Mouse (Mus musculus): Measurements from ENCODE around the gene Mx1. TPM values are rescaled to one million over a fixed set of nuclear protein-coding genes. Genes with fewer than 3 reads are reported as not detected.

Gene Mx1
- total and polyA plus RNA-seq, 2 experiments from 2014 or later = 0.22 to 0.80 TPM

- ATAC-seq (ENCODE audit: insufficient read depth, low read depth) (no peak), DNase-seq (ENCODE audit: low spot score) (no peak)
- H3K27ac ChIP-seq (ENCODE audit: low read depth) = no peak overlapping the region
- H3K27me3 ChIP-seq (ENCODE audit: control insufficient read depth, insufficient read depth, low read length) = no peaks in the 10 kb centered on the region
- H3K9me3 ChIP-seq (replicated peaks; ENCODE audit: control insufficient read depth, low read length) = no peaks in the 10 kb centered on the region
- H3K4me1 ChIP-seq (ENCODE audit: control insufficient read depth, insufficient read depth) = no peaks in the 10 kb centered on the region
- H3K4me3 ChIP-seq (ENCODE audit: low read depth, low read length) = no peak overlapping the region
- H3K36me3 ChIP-seq (replicated peaks; ENCODE audit: control insufficient read depth, insufficient read depth, low read length) = no peaks in the 10 kb centered on the region
- TF ChIP-seq CTCF (IDR thresholded peaks at IDR 0.05; ENCODE audit: low read depth) = no peak
- no peak for TF ChIP-seq EP300 (IDR thresholded peaks at IDR 0.05; ENCODE audit: low read depth)
- H3K9ac ChIP-seq (replicated peaks; ENCODE audit: low read depth, low read length) = no peak overlapping the region
- WGBS = 78% methylated on average over 4 of the region's 4 CpGs
- no peak overlapping the region for H3K4me2 ChIP-seq (ENCODE audit: low read depth, low read length)
Measured at GRCm38 (mm10) chr16:97467993-97468791, 5.5 kb upstream of the Mx1 start.

GRCm38 (mm10) chr16:97467472-97467871 lies 4.8 kb upstream of the Mx1 start:
- ATAC-seq (ENCODE audit: insufficient read depth, low read depth) (no peak), DNase-seq (ENCODE audit: low spot score) (no peak)
- H3K4me3 ChIP-seq (ENCODE audit: low read depth, low read length) = no peak overlapping the region
- no peak overlapping the region for H3K27ac ChIP-seq (ENCODE audit: low read depth)
- no peak overlapping the region for H3K9ac ChIP-seq (replicated peaks; ENCODE audit: low read depth, low read length)
- no peaks in the 10 kb centered on the region for H3K4me1 ChIP-seq (ENCODE audit: control insufficient read depth, insufficient read depth)
- H3K9me3 ChIP-seq (replicated peaks; ENCODE audit: control insufficient read depth, low read length) = no peaks in the 10 kb centered on the region
- 64% methylated on average over 3 of the region's 3 CpGs for WGBS
- no peak overlapping the region for H3K4me2 ChIP-seq (ENCODE audit: low read depth, low read length)
- no peaks in the 10 kb centered on the region for H3K27me3 ChIP-seq (ENCODE audit: control insufficient read depth, insufficient read depth, low read length)
- TF ChIP-seq EP300 (IDR thresholded peaks at IDR 0.05; ENCODE audit: low read depth) (no peak), CTCF (IDR thresholded peaks at IDR 0.05; ENCODE audit: low read depth) (no peak)
- no peaks in the 10 kb centered on the region for H3K36me3 ChIP-seq (replicated peaks; ENCODE audit: control insufficient read depth, insufficient read depth, low read length)

- no peak for ATAC-seq (ENCODE audit: insufficient read depth, low read depth)
- no peak overlapping the region for H3K9ac ChIP-seq (replicated peaks; ENCODE audit: low read depth, low read length)
- H3K36me3 ChIP-seq (replicated peaks; ENCODE audit: control insufficient read depth, insufficient read depth, low read length) = no peaks in the 10 kb centered on the region
- no peaks in the 10 kb centered on the region for H3K9me3 ChIP-seq (replicated peaks; ENCODE audit: control insufficient read depth, low read length)
- no peak overlapping the region for H3K4me2 ChIP-seq (ENCODE audit: low read depth, low read length)
- H3K27ac ChIP-seq (ENCODE audit: low read depth) = no peak overlapping the region
- H3K4me1 ChIP-seq (ENCODE audit: control insufficient read depth, insufficient read depth) = no peaks in the 10 kb centered on the region
- H3K4me3 ChIP-seq (ENCODE audit: low read depth, low read length) = no peak overlapping the region
- 37% methylated on average over 4 of the region's 4 CpGs for WGBS
- no peaks in the 10 kb centered on the region for H3K27me3 ChIP-seq (ENCODE audit: control insufficient read depth, insufficient read depth, low read length)
- peak; percentile 45 for DNase-seq (ENCODE audit: low spot score)
- no peak for TF ChIP-seq EP300 (IDR thresholded peaks at IDR 0.05; ENCODE audit: low read depth)
- peak; percentile 78 for TF ChIP-seq CTCF (IDR thresholded peaks at IDR 0.05; ENCODE audit: low read depth)
Measured at GRCm38 (mm10) chr16:97466182-97466957, 3.7 kb upstream of the Mx1 start.

GRCm38 (mm10) chr16:97461271-97461670 lies 1.4 kb downstream of the Mx1 start:
- no peak overlapping the region for H3K9ac ChIP-seq (replicated peaks; ENCODE audit: low read depth, low read length)
- no peak for TF ChIP-seq CTCF (IDR thresholded peaks at IDR 0.05; ENCODE audit: low read depth)
- no peak for TF ChIP-seq EP300 (IDR thresholded peaks at IDR 0.05; ENCODE audit: low read depth)
- H3K4me1 ChIP-seq (ENCODE audit: control insufficient read depth, insufficient read depth) = no peaks in the 10 kb centered on the region
- H3K27me3 ChIP-seq (ENCODE audit: control insufficient read depth, insufficient read depth, low read length) = no peaks in the 10 kb centered on the region
- no peak overlapping the region for H3K4me3 ChIP-seq (ENCODE audit: low read depth, low read length)
- no peaks in the 10 kb centered on the region for H3K36me3 ChIP-seq (replicated peaks; ENCODE audit: control insufficient read depth, insufficient read depth, low read length)
- H3K9me3 ChIP-seq (replicated peaks; ENCODE audit: control insufficient read depth, low read length) = no peaks in the 10 kb centered on the region
- WGBS = 48% methylated on average over 2 of the region's 2 CpGs
- H3K4me2 ChIP-seq (ENCODE audit: low read depth, low read length) = no peak overlapping the region
- DNase-seq (ENCODE audit: low spot score) (no peak), ATAC-seq (ENCODE audit: insufficient read depth, low read depth) (no peak)
- H3K27ac ChIP-seq (ENCODE audit: low read depth) = no peak overlapping the region

- H3K4me3 ChIP-seq (ENCODE audit: low read depth, low read length) = no peak overlapping the region
- H3K9me3 ChIP-seq (replicated peaks; ENCODE audit: control insufficient read depth, low read length) = no peaks in the 10 kb centered on the region
- no peak overlapping the region for H3K4me2 ChIP-seq (ENCODE audit: low read depth, low read length)
- TF ChIP-seq CTCF (IDR thresholded peaks at IDR 0.05; ENCODE audit: low read depth) (no peak), EP300 (IDR thresholded peaks at IDR 0.05; ENCODE audit: low read depth) (no peak)
- no peaks in the 10 kb centered on the region for H3K36me3 ChIP-seq (replicated peaks; ENCODE audit: control insufficient read depth, insufficient read depth, low read length)
- no peaks in the 10 kb centered on the region for H3K27me3 ChIP-seq (ENCODE audit: control insufficient read depth, insufficient read depth, low read length)
- H3K9ac ChIP-seq (replicated peaks; ENCODE audit: low read depth, low read length) = no peak overlapping the region
- no peak overlapping the region for H3K27ac ChIP-seq (ENCODE audit: low read depth)
- WGBS = 77% methylated on average over 1 of the region's 1 CpGs
- DNase-seq (ENCODE audit: low spot score) (no peak), ATAC-seq (ENCODE audit: insufficient read depth, low read depth) (no peak)
- H3K4me1 ChIP-seq (ENCODE audit: control insufficient read depth, insufficient read depth) = no peaks in the 10 kb centered on the region
Measured at GRCm38 (mm10) chr16:97459831-97460230, 2.9 kb downstream of the Mx1 start.
